Mouse (Mus musculus) T-helper 1 cell (primary cell): ENCODE data around the gene Mthfsd.

Source experiments
- in situ Hi-C: fragments of 300-600 bp; cut with MboI, MseI; formaldehyde crosslinking; loops from one replicate; pipeline ENCODE4 v1.15.1; 2025; ENCODE audit warnings: high pct_unique_total_duplicates

The Mthfsd gene

GRCm38 (mm10) chr8:121122368-121122767, 14.2 kb upstream of the Mthfsd start:
- in situ Hi-C loops: no loop called here

- in situ Hi-C loops: no loop called here
Measured at GRCm38 (mm10) chr8:121121704-121122103, 13.5 kb upstream of the Mthfsd start.

GRCm38 (mm10) chr8:121120456-121121419, 12.5 kb upstream of the Mthfsd start:
- in situ Hi-C loops: no loop called here

- in situ Hi-C loops: loop anchor here (5.0 kb wide), 1 partner anchor 392 kb away; no protein-coding TSS in a partner anchor
Measured at GRCm38 (mm10) chr8:121119635-121120455, 11.7 kb upstream of the Mthfsd start.

GRCm38 (mm10) chr8:121118634-121119420, 10.6 kb upstream of the Mthfsd start:
- in situ Hi-C loops: loop anchor here (5.0 kb wide), 1 partner anchor 393 kb away; no protein-coding TSS in a partner anchor

- in situ Hi-C loops: loop anchor here (5.0 kb wide), 1 partner anchor 394 kb away; no protein-coding TSS in a partner anchor
Measured at GRCm38 (mm10) chr8:121117906-121118305, 9.7 kb upstream of the Mthfsd start.

- in situ Hi-C loops: loop anchor here (5.0 kb wide), 1 partner anchor 395 kb away; no protein-coding TSS in a partner anchor
Measured at GRCm38 (mm10) chr8:121117186-121117651, 9.0 kb upstream of the Mthfsd start.

- in situ Hi-C loops: loop anchor here (5.0 kb wide), 1 partner anchor 396 kb away; no protein-coding TSS in a partner anchor
Measured at GRCm38 (mm10) chr8:121116591-121117185, 8.5 kb upstream of the Mthfsd start.

GRCm38 (mm10) chr8:121115948-121116347, 7.8 kb upstream of the Mthfsd start, which contains the start of gene Foxc2:
Gene Foxc2 (plus strand): TSS chr8:121116171.
- in situ Hi-C loops: loop anchor here (5.0 kb wide), 1 partner anchor 396 kb away; no protein-coding TSS in a partner anchor

- in situ Hi-C loops: loop anchor here (5.0 kb wide), 1 partner anchor 397 kb away; no protein-coding TSS in a partner anchor
Measured at GRCm38 (mm10) chr8:121115136-121115535, 6.9 kb upstream of the Mthfsd start.

- in situ Hi-C loops: loop anchor here (5.0 kb wide), 1 partner anchor 99 kb away; no protein-coding TSS in a partner anchor
Measured at GRCm38 (mm10) chr8:121113261-121113660, 5.1 kb upstream of the Mthfsd start.

GRCm38 (mm10) chr8:121111145-121111907, 3.1 kb upstream of the Mthfsd start:
- in situ Hi-C loops: loop anchor here (5.0 kb wide), 1 partner anchor 101 kb away; no protein-coding TSS in a partner anchor

- in situ Hi-C loops: no loop called here
Measured at GRCm38 (mm10) chr8:121108657-121109056, 465 bp upstream of the Mthfsd start.

- in situ Hi-C loops: no loop called here
Measured at GRCm38 (mm10) chr8:121104049-121104818, 4.0 kb downstream of the Mthfsd start.

GRCm38 (mm10) chr8:121093496-121093895, 14.7 kb downstream of the Mthfsd start:
- in situ Hi-C loops: loop anchor here (5.0 kb wide), 2 partner anchors 276 to 416 kb away; no protein-coding TSS in a partner anchor

GRCm38 (mm10) chr8:121092627-121093026, 15.6 kb downstream of the Mthfsd start:
- in situ Hi-C loops: loop anchor here (5.0 kb wide), 2 partner anchors 275 to 415 kb away; no protein-coding TSS in a partner anchor

- in situ Hi-C loops: loop anchor here (5.0 kb wide), 2 partner anchors 275 to 415 kb away; no protein-coding TSS in a partner anchor
Measured at GRCm38 (mm10) chr8:121092141-121092540, 16.1 kb downstream of the Mthfsd start.

GRCm38 (mm10) chr8:121090716-121091115, 17.5 kb downstream of the Mthfsd start:
- in situ Hi-C loops: loop anchor here (5.0 kb wide), 2 partner anchors 273 to 413 kb away; no protein-coding TSS in a partner anchor
